Mouse (Mus musculus): Measurements from ENCODE around the gene Spen.

- TF ChIP-seq POLR2A (IDR thresholded peaks at IDR 0.05; ENCODE audit: extremely low read depth, insufficient read depth, low read length): no peak
- TF ChIP-seq CTCF (IDR thresholded peaks at IDR 0.05; ENCODE audit: extremely low read depth, insufficient read depth, low read length): no peak
Measured at GRCm38 (mm10) chr4:141571934-141572333, 33.5 kb upstream of the Spen start.
